Mouse (Mus musculus) lung, embryonic 16.5 days (tissue): Measurements from ENCODE around the gene Gm12248. TPM values are rescaled to one million over a fixed set of nuclear protein-coding genes. Genes with fewer than 3 reads are reported as not detected.

ENCODE experiments used
- ATAC-seq: fragments of 200-750 bp; cut with Nextera tagmentation; 2 replicates; pipeline ENCODE4 v1.8.0; 2017; ENCODE audit warnings: low read depth, mild to moderate bottlenecking, moderate library complexity
- H3K27ac ChIP-seq: fragments of 300-500 bp; sonication (generic); 2 replicates; pipeline ENCODE4 v1.5.1; 2014; ENCODE audit warnings: mild to moderate bottlenecking, control low read depth, low read length
- H3K27me3 ChIP-seq: fragments of 300-500 bp; sonication (generic); 2 replicates; pipeline ENCODE4 v1.6.1; 2014; ENCODE audit warnings: low read depth, low read length, mixed read lengths; ENCODE audit not compliant: control insufficient read depth, insufficient read depth
- H3K36me3 ChIP-seq: fragments of 300-500 bp; sonication (generic); 2 replicates; pipeline ENCODE4 v1.6.1; 2014; ENCODE audit warnings: low read length; ENCODE audit not compliant: control insufficient read depth, insufficient read depth
- H3K4me1 ChIP-seq: fragments of 300-500 bp; sonication (generic); replicated peaks from 2 replicates; pipeline ENCODE4 v1.6.1; 2014; ENCODE audit warnings: low read length, mixed read lengths; ENCODE audit not compliant: control insufficient read depth, insufficient read depth
- H3K4me2 ChIP-seq: fragments of 300-500 bp; sonication (generic); 2 replicates; pipeline ENCODE4 v1.6.1; 2014; ENCODE audit warnings: low read depth, low read length, control low read depth
- H3K4me3 ChIP-seq: fragments of 300-500 bp; sonication (generic); 2 replicates; pipeline ENCODE4 v1.5.1; 2014; ENCODE audit warnings: mild to moderate bottlenecking, low read length, control low read depth
- H3K9ac ChIP-seq: fragments of 300-500 bp; sonication (generic); 2 replicates; pipeline ENCODE4 v1.6.1; 2014; ENCODE audit warnings: low read length, control low read depth
- H3K9me3 ChIP-seq: fragments of 300-500 bp; sonication (generic); 2 replicates; pipeline ENCODE4 v1.6.1; 2016; ENCODE audit warnings: low read length; ENCODE audit not compliant: control insufficient read depth
- WGBS: fragments of 180-500 bp; shearing (Covaris S2); extraction: QIAGEN DNeasy Blood & Tissue Kit; methylation state at CpG from one replicate; pipeline ENCODE4 v1.1.7; 2014; 5-methylcytosine and 5-hydroxymethylcytosine counted together
- polyA plus RNA-seq: library from polyadenylated mRNA; unstranded; fragments of >200 nt; fragmentation: Nextera tagmentation; extraction: Ambion mirVana; gene quantifications from 2 replicates; pipeline ENCODE4 v1.2.1, GENCODE M21; 2015

Gene Gm12248
- polyA plus RNA-seq, 1 experiment from 2014 or later: not detected

- WGBS: 84% methylated on average over 1 of the region's 1 CpGs
- Histone ChIP-seq H3K27me3 (no peaks in the 10 kb centered on the region), H3K9ac (no peak overlapping the region), H3K4me2 (no peak overlapping the region), H3K4me3 (no peak overlapping the region), H3K4me1 (peaks cover 26% of the 10 kb centered on the region), H3K27ac (no peak overlapping the region), H3K36me3 (no peaks in the 10 kb centered on the region), H3K9me3 (no peaks in the 10 kb centered on the region)
- no peak for ATAC-seq
Measured at GRCm38 (mm10) chr11:58028981-58029380, 64.0 kb downstream of the Gm12248 start.

- no peak overlapping the region for H3K4me2 ChIP-seq
- peaks cover 25% of the 10 kb centered on the region for H3K4me1 ChIP-seq
- H3K36me3 ChIP-seq: no peaks in the 10 kb centered on the region
- no peak overlapping the region for H3K9ac ChIP-seq
- ATAC-seq: peak; percentile 53; the same call in 1 of the 2 replicates
- no peak overlapping the region for H3K27ac ChIP-seq
- no peaks in the 10 kb centered on the region for H3K27me3 ChIP-seq
- H3K9me3 ChIP-seq: no peaks in the 10 kb centered on the region
- H3K4me3 ChIP-seq: no peak overlapping the region
- WGBS: 67% methylated on average over 1 of the region's 1 CpGs
Measured at GRCm38 (mm10) chr11:58026860-58027259, 66.1 kb downstream of the Gm12248 start.

- H3K4me1 ChIP-seq: peaks cover 28% of the 10 kb centered on the region
- H3K4me2 ChIP-seq: no peak overlapping the region
- ATAC-seq: peak; percentile 31
- 0 out of 2 replicates have a peak overlapping the region, but pooled peaks have one; percentile 0 for H3K27ac ChIP-seq
- WGBS: 43% methylated on average over 3 of the region's 3 CpGs
- H3K36me3 ChIP-seq: no peaks in the 10 kb centered on the region
- H3K27me3 ChIP-seq: no peaks in the 10 kb centered on the region
- no peaks in the 10 kb centered on the region for H3K9me3 ChIP-seq
- H3K9ac ChIP-seq: no peak overlapping the region
- no peak overlapping the region for H3K4me3 ChIP-seq
Measured at GRCm38 (mm10) chr11:58026337-58026736, 66.6 kb downstream of the Gm12248 start.

GRCm38 (mm10) chr11:58025881-58026280 is 67.1 kb downstream of the Gm12248 start:
- ATAC-seq: no peak
- Histone ChIP-seq H3K4me3 (no peak overlapping the region), H3K4me2 (no peak overlapping the region), H3K27me3 (no peaks in the 10 kb centered on the region), H3K36me3 (no peaks in the 10 kb centered on the region), H3K9me3 (no peaks in the 10 kb centered on the region), H3K4me1 (peaks cover 30% of the 10 kb centered on the region), H3K27ac (no peak overlapping the region), H3K9ac (no peak overlapping the region)
- 77% methylated on average over 4 of the region's 4 CpGs for WGBS

- no peaks in the 10 kb centered on the region for H3K9me3 ChIP-seq
- H3K4me3 ChIP-seq: no peak overlapping the region
- ATAC-seq: no peak
- WGBS: 60% methylated on average over 2 of the region's 2 CpGs
- H3K27me3 ChIP-seq: no peaks in the 10 kb centered on the region
- H3K4me2 ChIP-seq: no peak overlapping the region
- H3K27ac ChIP-seq: no peak overlapping the region
- H3K4me1 ChIP-seq: peaks cover 35% of the 10 kb centered on the region
- no peaks in the 10 kb centered on the region for H3K36me3 ChIP-seq
- H3K9ac ChIP-seq: no peak overlapping the region
Measured at GRCm38 (mm10) chr11:58024671-58025070, 68.3 kb downstream of the Gm12248 start.

- Histone ChIP-seq H3K9ac (no peak overlapping the region), H3K27ac (no peak overlapping the region), H3K9me3 (no peaks in the 10 kb centered on the region), H3K36me3 (no peaks in the 10 kb centered on the region), H3K27me3 (no peaks in the 10 kb centered on the region), H3K4me1 (peaks cover 35% of the 10 kb centered on the region), H3K4me3 (no peak overlapping the region), H3K4me2 (no peak overlapping the region)
- no peak for ATAC-seq
- 66% methylated on average over 1 of the region's 1 CpGs for WGBS
Measured at GRCm38 (mm10) chr11:58024271-58024670, 68.7 kb downstream of the Gm12248 start.

GRCm38 (mm10) chr11:58021618-58022017 is 71.3 kb downstream of the Gm12248 start:
- H3K36me3 ChIP-seq: no peaks in the 10 kb centered on the region
- H3K4me3 ChIP-seq: no peak overlapping the region
- WGBS: 15% methylated on average over 2 of the region's 2 CpGs
- no peak overlapping the region for H3K9ac ChIP-seq
- peak; percentile 50 for ATAC-seq
- no peaks in the 10 kb centered on the region for H3K27me3 ChIP-seq
- peak overlapping the region; percentile 7; the same call in 1 of the 2 replicates for H3K4me2 ChIP-seq
- H3K9me3 ChIP-seq: no peaks in the 10 kb centered on the region
- peaks cover 54% of the 10 kb centered on the region for H3K4me1 ChIP-seq
- H3K27ac ChIP-seq: peak overlapping the region; percentile 58

- H3K27me3 ChIP-seq: no peaks in the 10 kb centered on the region
- no peak overlapping the region for H3K9ac ChIP-seq
- no peaks in the 10 kb centered on the region for H3K9me3 ChIP-seq
- H3K27ac ChIP-seq: peak overlapping the region; percentile 21
- H3K36me3 ChIP-seq: no peaks in the 10 kb centered on the region
- no peak overlapping the region for H3K4me3 ChIP-seq
- no peak for ATAC-seq
- 21% methylated on average over 1 of the region's 1 CpGs for WGBS
- H3K4me1 ChIP-seq: peaks cover 60% of the 10 kb centered on the region
- H3K4me2 ChIP-seq: peak overlapping the region; percentile 7; the same call in 1 of the 2 replicates
Measured at GRCm38 (mm10) chr11:58021095-58021494, 71.8 kb downstream of the Gm12248 start.

- Histone ChIP-seq H3K27ac (no peak overlapping the region), H3K27me3 (no peaks in the 10 kb centered on the region), H3K4me3 (no peak overlapping the region), H3K36me3 (no peaks in the 10 kb centered on the region), H3K9me3 (no peaks in the 10 kb centered on the region), H3K4me2 (no peak overlapping the region), H3K9ac (no peak overlapping the region), H3K4me1 (peaks cover 62% of the 10 kb centered on the region)
- 84% methylated on average over 4 of the region's 4 CpGs for WGBS
- no peak for ATAC-seq
Measured at GRCm38 (mm10) chr11:58018701-58019100, 74.2 kb downstream of the Gm12248 start.

- Histone ChIP-seq H3K36me3 (no peaks in the 10 kb centered on the region), H3K27me3 (no peaks in the 10 kb centered on the region), H3K4me2 (no peak overlapping the region), H3K9ac (no peak overlapping the region), H3K27ac (no peak overlapping the region), H3K4me3 (no peak overlapping the region), H3K4me1 (peaks cover 62% of the 10 kb centered on the region), H3K9me3 (no peaks in the 10 kb centered on the region)
- WGBS: 26% methylated on average over 2 of the region's 2 CpGs
- no peak; the same call in 1 of the 2 replicates for ATAC-seq
Measured at GRCm38 (mm10) chr11:58018287-58018686, 74.6 kb downstream of the Gm12248 start.
